Mouse (Mus musculus) E14TG2a.4 (cell line): Measurements from ENCODE around the gene Trex1.

Source experiments
- CTCF ChIP-seq: conservative IDR thresholded peaks from 2 replicates; pipeline ENCODE4 v1.5.1; 2014; ENCODE audit warnings: low read length
- POU5F1 ChIP-seq: IDR thresholded peaks from 2 replicates; pipeline ENCODE4 v1.6.1; 2014; ENCODE audit warnings: low read length, borderline replicate concordance

DNA sequence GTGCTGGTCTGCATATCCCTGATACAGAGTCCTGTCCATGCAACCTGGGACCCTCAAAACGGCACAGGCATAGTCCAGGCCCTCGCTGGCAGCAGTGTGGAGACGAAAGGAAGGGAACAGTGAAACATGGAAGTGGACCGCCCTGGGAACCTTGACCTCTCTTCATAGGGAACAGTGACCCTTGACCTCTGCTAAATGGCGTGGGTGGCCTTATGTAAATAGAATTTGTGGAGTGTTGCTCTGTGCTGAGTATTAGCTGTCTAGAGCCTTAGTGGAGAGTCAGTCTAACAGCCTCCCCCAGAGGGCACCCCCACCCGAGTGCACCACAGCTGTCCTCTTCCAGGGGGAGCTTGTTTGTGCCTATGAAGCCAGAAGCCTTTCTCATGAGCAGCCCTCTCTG, 33.3 kb upstream of the Trex1 start:
- TF ChIP-seq CTCF, result no peak
- no peak for TF ChIP-seq POU5F1
